Mouse (Mus musculus) stomach, postnatal 0 days (tissue): ENCODE results near the gene Gabpb1. TPM values are rescaled to one million over a fixed set of nuclear protein-coding genes. Genes with fewer than 3 reads are reported as not detected.

Source experiments
- ATAC-seq: fragments of 200-750 bp; cut with Nextera tagmentation; 2 replicates; pipeline ENCODE4 v1.8.0; 2017; ENCODE audit not compliant: low FRiP score, low TSS enrichment
- DNase-seq: peaks from one replicate; pipeline ENCODE4 v3.0.0-alpha.2; 2016; ENCODE audit warnings: low spot score
- H3K27ac ChIP-seq: fragments of 300-500 bp; sonication (generic); replicated peaks from 2 replicates; pipeline ENCODE4 v1.5.1; 2014; ENCODE audit warnings: mild to moderate bottlenecking, control low read depth
- H3K27me3 ChIP-seq: fragments of 300-500 bp; sonication (generic); 2 replicates; pipeline ENCODE4 v1.6.1; 2014; ENCODE audit warnings: low read length; ENCODE audit not compliant: control insufficient read depth, insufficient read depth
- H3K36me3 ChIP-seq: fragments of 300-500 bp; sonication (generic); 2 replicates; pipeline ENCODE4 v1.6.1; 2014; ENCODE audit warnings: low read length, mixed read lengths; ENCODE audit not compliant: control insufficient read depth, insufficient read depth
- H3K4me1 ChIP-seq: fragments of 300-500 bp; sonication (generic); replicated peaks from 2 replicates; pipeline ENCODE4 v1.6.1; 2014; ENCODE audit warnings: antibody characterized with exemption; ENCODE audit not compliant: control insufficient read depth, insufficient read depth
- H3K4me2 ChIP-seq: fragments of 300-500 bp; sonication (generic); replicated peaks from 2 replicates; pipeline ENCODE4 v1.6.1; 2014; ENCODE audit warnings: low read depth, mild to moderate bottlenecking, control low read depth, moderate library complexity
- H3K4me3 ChIP-seq: fragments of 300-500 bp; sonication (generic); 2 replicates; pipeline ENCODE4 v1.5.1; 2014; ENCODE audit warnings: low read depth, low read length, control low read depth
- H3K9ac ChIP-seq: fragments of 300-500 bp; sonication (generic); 2 replicates; pipeline ENCODE4 v1.6.1; 2014; ENCODE audit warnings: mild to moderate bottlenecking, low read length, control low read depth, mixed read lengths
- H3K9me3 ChIP-seq: fragments of 300-500 bp; sonication (generic); 2 replicates; pipeline ENCODE4 v1.6.1; 2016; ENCODE audit warnings: low read length; ENCODE audit not compliant: control insufficient read depth
- CTCF ChIP-seq: IDR thresholded peaks from 2 replicates; pipeline ENCODE4 v1.5.1; 2016; ENCODE audit warnings: antibody characterized with exemption, low read depth, mild to moderate bottlenecking, moderate library complexity
- EP300 ChIP-seq: optimal IDR thresholded peaks from 2 replicates; pipeline ENCODE3; 2016; ENCODE audit warnings: antibody characterized with exemption
- WGBS: fragments of 180-500 bp; shearing (Covaris S2); extraction: QIAGEN DNeasy Blood & Tissue Kit; methylation state at CpG from one replicate; pipeline ENCODE4 v1.1.7; 2014; 5-methylcytosine and 5-hydroxymethylcytosine counted together
- polyA plus RNA-seq: library from polyadenylated mRNA; unstranded; fragments of >200 nt; fragmentation: Nextera tagmentation; extraction: Ambion mirVana; gene quantifications from 2 replicates; pipeline ENCODE4 v1.2.1, GENCODE M21; 2015

Gabpb1 gene
- polyA plus RNA-seq, 1 experiment from 2014 or later, result 17.1 TPM

GRCm38 (mm10) chr2:126600533-126600932 lies 75.6 kb downstream of the Gabpb1 start:
- no peaks in the 10 kb centered on the region for H3K9me3 ChIP-seq
- H3K4me2 ChIP-seq, result no peak overlapping the region
- 76% methylated on average over 14 of the region's 14 CpGs for WGBS
- no peaks in the 10 kb centered on the region for H3K4me1 ChIP-seq
- TF ChIP-seq EP300 (no peak), CTCF (no peak)
- no peak for ATAC-seq
- no peak for DNase-seq
- no peak overlapping the region for H3K27ac ChIP-seq
- no peaks in the 10 kb centered on the region for H3K27me3 ChIP-seq
- H3K9ac ChIP-seq, result no peak overlapping the region
- no peak overlapping the region for H3K4me3 ChIP-seq
- H3K36me3 ChIP-seq, result no peaks in the 10 kb centered on the region

GRCm38 (mm10) chr2:126599005-126599404 lies 77.1 kb downstream of the Gabpb1 start:
- no peak overlapping the region for H3K4me3 ChIP-seq
- no peak overlapping the region for H3K9ac ChIP-seq
- H3K9me3 ChIP-seq, result no peaks in the 10 kb centered on the region
- no peak overlapping the region for H3K4me2 ChIP-seq
- no peak overlapping the region for H3K27ac ChIP-seq
- H3K36me3 ChIP-seq, result no peaks in the 10 kb centered on the region
- no peaks in the 10 kb centered on the region for H3K27me3 ChIP-seq
- DNase-seq (peak; percentile 23), ATAC-seq (peak; percentile 25; the same call in 1 of the 2 replicates)
- TF ChIP-seq CTCF, result peak; percentile 69
- TF ChIP-seq EP300, result no peak
- no peaks in the 10 kb centered on the region for H3K4me1 ChIP-seq
- WGBS, result 20% methylated on average over 3 of the region's 3 CpGs

- no peak overlapping the region for H3K27ac ChIP-seq
- no peaks in the 10 kb centered on the region for H3K4me1 ChIP-seq
- no peaks in the 10 kb centered on the region for H3K27me3 ChIP-seq
- no peak for DNase-seq
- no peak overlapping the region for H3K4me2 ChIP-seq
- H3K4me3 ChIP-seq, result no peak overlapping the region
- no peak overlapping the region for H3K9ac ChIP-seq
- 45% methylated on average over 2 of the region's 2 CpGs for WGBS
- no peak for ATAC-seq
- no peak for TF ChIP-seq EP300
- no peak; the same call in 1 of the 2 replicates for TF ChIP-seq CTCF
- H3K36me3 ChIP-seq, result no peaks in the 10 kb centered on the region
- no peaks in the 10 kb centered on the region for H3K9me3 ChIP-seq
Measured at GRCm38 (mm10) chr2:126598359-126598758, 77.8 kb downstream of the Gabpb1 start.

GRCm38 (mm10) chr2:126597279-126598241 lies 78.6 kb downstream of the Gabpb1 start:
- H3K27ac ChIP-seq, result 0 out of 2 replicates have a peak overlapping the region, but pooled peaks have one; percentile 45
- no peaks in the 10 kb centered on the region for H3K4me1 ChIP-seq
- TF ChIP-seq CTCF (no peak), EP300 (no peak)
- WGBS, result 74% methylated on average over 20 of the region's 20 CpGs
- H3K27me3 ChIP-seq, result no peaks in the 10 kb centered on the region
- no peaks in the 10 kb centered on the region for H3K9me3 ChIP-seq
- no peak overlapping the region for H3K4me2 ChIP-seq
- DNase-seq (peak; percentile 52), ATAC-seq (peak; percentile 96)
- H3K9ac ChIP-seq, result no peak overlapping the region
- no peak overlapping the region for H3K4me3 ChIP-seq
- H3K36me3 ChIP-seq, result no peaks in the 10 kb centered on the region

- Histone ChIP-seq H3K4me3 (no peak overlapping the region), H3K9ac (no peak overlapping the region), H3K27me3 (no peaks in the 10 kb centered on the region), H3K4me2 (no peak overlapping the region), H3K27ac (no peak overlapping the region), H3K9me3 (no peaks in the 10 kb centered on the region), H3K36me3 (no peaks in the 10 kb centered on the region), H3K4me1 (no peaks in the 10 kb centered on the region)
- DNase-seq, result no peak
- ATAC-seq, result no peak
- peak; percentile 13; the same call in 1 of the 2 replicates for TF ChIP-seq CTCF
- no peak for TF ChIP-seq EP300
- WGBS, result 90% methylated on average over 7 of the region's 7 CpGs
Measured at GRCm38 (mm10) chr2:126596347-126597072, 79.6 kb downstream of the Gabpb1 start.
